Mouse (Mus musculus) midbrain, embryonic 12.5 days (tissue): Measurements from ENCODE around the gene Castor1. TPM values are rescaled to one million over a fixed set of nuclear protein-coding genes. Genes with fewer than 3 reads are reported as not detected.
"Not testable (repeated sequence)": the region's sequence is repeated elsewhere in the genome, so short reads cannot be mapped to it uniquely, and the experiment has no call there.

Experiments
- ATAC-seq: fragments of 200-750 bp; cut with Nextera tagmentation; 2 replicates; pipeline ENCODE4 v1.8.0; 2017; ENCODE audit warnings: low read depth, moderate TSS enrichment, moderate library complexity; ENCODE audit not compliant: low FRiP score
- H3K27ac ChIP-seq: fragments of 300-500 bp; sonication (generic); replicated peaks from 2 replicates; pipeline ENCODE4 v1.5.1; 2016; ENCODE audit warnings: mild to moderate bottlenecking
- H3K27me3 ChIP-seq: fragments of 300-500 bp; sonication (generic); 2 replicates; pipeline ENCODE4 v1.6.1; 2016; ENCODE audit warnings: mild to moderate bottlenecking
- H3K36me3 ChIP-seq: fragments of 300-500 bp; sonication (generic); 2 replicates; pipeline ENCODE4 v1.6.1; 2016
- H3K4me1 ChIP-seq: fragments of 300-500 bp; sonication (generic); 2 replicates; pipeline ENCODE4 v1.6.1; 2016
- H3K4me2 ChIP-seq: fragments of 300-500 bp; sonication (generic); replicated peaks from 2 replicates; pipeline ENCODE4 v1.6.1; 2016; ENCODE audit warnings: mild to moderate bottlenecking, moderate library complexity
- H3K4me3 ChIP-seq: fragments of 300-500 bp; sonication (generic); 2 replicates; pipeline ENCODE4 v1.5.1; 2016; ENCODE audit warnings: mild to moderate bottlenecking
- H3K9ac ChIP-seq: fragments of 300-500 bp; sonication (generic); replicated peaks from 2 replicates; pipeline ENCODE4 v1.6.1; 2016; ENCODE audit warnings: mild to moderate bottlenecking, moderate library complexity
- H3K9me3 ChIP-seq: fragments of 300-500 bp; sonication (generic); 2 replicates; pipeline ENCODE4 v1.6.1; 2016; ENCODE audit warnings: mild to moderate bottlenecking
- WGBS: fragments of 180-500 bp; shearing (Covaris S2); methylation state at CpG from one replicate; pipeline ENCODE4 v1.1.7; 2016; 5-methylcytosine and 5-hydroxymethylcytosine counted together
- polyA plus RNA-seq: library from polyadenylated mRNA; unstranded; fragments of >200 nt; fragmentation: Nextera tagmentation; extraction: Ambion mirVana; gene quantifications from 2 replicates; pipeline ENCODE4 v1.2.1, GENCODE M21; 2016

Gene Castor1
- 2.1 and 2.9 TPM in 2 replicates for polyA plus RNA-seq

DNA sequence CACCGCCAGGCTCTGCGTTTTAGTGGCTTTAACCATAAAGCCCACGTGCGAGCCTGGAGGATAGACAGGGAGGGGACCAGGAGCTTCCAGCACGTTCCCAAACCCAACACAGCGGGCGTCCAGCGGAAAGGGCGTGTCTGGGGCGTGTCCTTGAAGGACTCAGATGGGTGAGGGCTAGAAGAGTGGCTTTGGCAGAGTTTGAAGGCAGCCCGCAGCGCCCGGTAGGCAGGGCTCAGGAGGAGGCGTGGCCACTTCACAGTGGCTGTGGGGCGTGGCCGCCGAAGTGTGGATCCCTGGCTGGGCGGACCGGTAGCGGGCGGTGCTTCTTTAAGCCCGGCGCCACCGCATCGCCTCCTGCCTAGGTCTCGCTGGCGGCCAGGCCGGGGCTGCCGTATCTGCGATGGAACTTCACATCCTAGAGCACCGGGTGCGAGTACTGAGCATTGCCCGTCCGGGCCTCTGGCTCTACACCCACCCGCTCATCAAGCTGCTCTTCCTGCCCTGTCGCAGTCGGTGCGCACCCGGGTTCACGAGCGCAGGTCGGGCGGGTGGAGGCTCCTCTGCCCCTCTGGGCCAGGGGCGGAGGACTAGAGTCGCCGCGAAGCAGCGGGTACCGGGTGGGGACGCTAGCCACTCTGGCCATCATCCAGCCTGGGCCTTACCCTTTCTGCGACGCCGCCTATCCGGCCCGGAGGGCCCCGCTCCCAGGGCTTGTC is at the start of gene Castor1:
Gene Castor1 (plus strand): TSS at position 312 of the 716 bp plus-strand sequence.
- no peak within 1 kb of the TSS for H3K27ac ChIP-seq
- H3K4me3 ChIP-seq = peak within 1 kb of the TSS; percentile 47
- no peaks in the 10 kb centered on the region for H3K9me3 ChIP-seq
- whole genome bisulfite sequencing = 2% methylated on average over 49 of the region's 56 CpGs
- H3K9ac ChIP-seq = peak within 1 kb of the TSS; percentile 49
- ATAC-seq = peak; percentile 88
- H3K36me3 ChIP-seq = peaks cover 21% of the 10 kb centered on the region
- H3K4me1 ChIP-seq = peaks cover 11% of the 10 kb centered on the region
- peaks cover 31% of the 10 kb centered on the region for H3K27me3 ChIP-seq
- peak within 1 kb of the TSS; percentile 81 for H3K4me2 ChIP-seq

DNA sequence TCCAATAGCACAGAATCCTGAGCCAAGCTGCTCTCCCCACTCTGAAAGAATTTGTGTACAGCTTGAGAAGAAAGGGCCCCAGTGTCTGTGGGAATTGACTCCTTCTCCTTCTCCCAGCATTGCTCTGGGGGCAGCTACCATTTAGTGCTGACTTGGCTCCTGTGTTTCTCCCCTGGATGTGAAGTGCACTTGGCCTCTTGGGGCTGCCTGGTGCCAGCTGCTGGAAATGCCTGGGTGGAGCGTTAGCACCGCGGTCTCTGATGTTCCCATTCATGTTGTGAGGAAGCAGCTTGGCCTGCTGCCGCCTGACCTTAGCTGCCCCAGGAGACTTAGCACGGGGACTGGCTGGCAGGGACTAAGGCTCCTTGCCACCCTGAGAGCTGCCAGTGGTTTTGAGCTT is 43.4 kb upstream of the Castor1 start:
- Histone ChIP-seq H3K27ac (no peak overlapping the region), H3K4me3 (no peak overlapping the region), H3K27me3 (no peaks in the 10 kb centered on the region), H3K9me3 (no peaks in the 10 kb centered on the region), H3K9ac (no peak overlapping the region), H3K4me1 (no peaks in the 10 kb centered on the region), H3K36me3 (peaks cover 99% of the 10 kb centered on the region), H3K4me2 (no peak overlapping the region)
- ATAC-seq = no peak
- 88% methylated on average over 5 of the region's 5 CpGs for WGBS

DNA sequence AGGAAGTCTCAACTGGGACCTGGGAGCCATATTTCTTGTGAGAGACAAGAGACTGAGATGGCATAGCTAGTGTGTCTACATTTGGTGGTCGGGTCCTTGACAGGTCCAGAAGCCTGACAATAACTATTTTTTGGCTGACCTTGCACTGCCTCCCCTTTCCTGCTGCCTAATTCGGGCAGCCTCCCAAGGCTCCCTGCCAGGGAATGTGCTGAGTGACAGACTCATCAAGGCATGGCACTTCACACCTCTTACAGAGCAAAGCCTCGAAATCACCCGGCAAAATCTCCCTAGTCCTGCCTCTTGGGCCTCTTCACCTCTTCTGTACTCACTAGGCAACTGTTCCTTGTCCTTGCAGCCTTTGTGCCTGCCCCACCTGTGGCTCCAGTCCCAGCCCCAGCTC is 40.3 kb upstream of the Castor1 start:
- 87% methylated on average over 4 of the region's 4 CpGs for WGBS
- Histone ChIP-seq H3K36me3 (peaks cover 98% of the 10 kb centered on the region), H3K27me3 (no peaks in the 10 kb centered on the region), H3K4me3 (no peak overlapping the region), H3K27ac (no peak overlapping the region), H3K4me1 (no peaks in the 10 kb centered on the region), H3K9me3 (no peaks in the 10 kb centered on the region), H3K4me2 (no peak overlapping the region), H3K9ac (no peak overlapping the region)
- ATAC-seq = no peak

DNA sequence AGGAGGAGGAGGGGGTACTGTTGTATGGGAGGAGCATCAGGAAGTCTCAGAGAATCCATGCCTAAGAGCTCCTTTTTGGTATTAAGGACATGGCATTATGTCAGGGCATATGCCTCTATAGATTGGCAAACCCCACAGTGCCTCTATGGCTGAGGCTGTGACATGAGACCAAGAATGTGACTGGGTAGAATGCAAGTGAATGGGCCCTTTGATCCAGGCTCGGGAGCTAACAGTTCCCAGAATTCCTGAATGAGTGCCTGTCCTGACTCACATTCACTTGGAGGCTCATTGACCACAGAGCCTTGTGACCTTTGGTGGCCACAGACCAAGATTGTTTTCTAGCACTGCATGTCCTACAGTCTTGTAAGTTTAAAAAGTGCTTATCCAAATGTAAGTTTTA is 36.0 kb upstream of the Castor1 start:
- peaks cover 61% of the 10 kb centered on the region for H3K36me3 ChIP-seq
- WGBS = 8% methylated on average over 1 of the region's 1 CpGs
- no peaks in the 10 kb centered on the region for H3K9me3 ChIP-seq
- no peaks in the 10 kb centered on the region for H3K27me3 ChIP-seq
- no peak overlapping the region for H3K4me3 ChIP-seq
- H3K9ac ChIP-seq = no peak overlapping the region
- no peak for ATAC-seq
- no peak overlapping the region for H3K4me2 ChIP-seq
- H3K4me1 ChIP-seq = peaks cover 4% of the 10 kb centered on the region
- H3K27ac ChIP-seq = no peak overlapping the region

DNA sequence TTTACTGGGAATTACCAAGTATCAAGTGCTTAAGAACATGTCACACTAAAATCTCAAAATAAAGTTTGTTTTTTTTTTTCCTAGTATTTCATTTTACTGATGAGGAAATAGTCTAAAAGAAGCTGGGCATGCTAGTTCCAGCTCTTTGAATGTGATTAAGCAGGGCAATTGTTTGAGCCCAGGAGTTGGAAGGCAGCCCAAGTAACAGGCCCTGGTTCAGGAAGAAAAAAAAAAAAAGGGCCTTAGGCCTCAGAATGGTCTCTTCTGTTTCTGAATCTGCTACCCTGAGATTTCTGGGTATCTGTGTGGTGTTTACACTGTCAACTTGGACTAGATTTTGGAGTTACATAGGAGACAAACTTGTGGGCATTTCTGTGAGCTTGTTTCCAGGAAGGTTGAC is 34.5 kb upstream of the Castor1 start:
- no peak overlapping the region for H3K4me2 ChIP-seq
- no peak overlapping the region for H3K9ac ChIP-seq
- no peak for ATAC-seq
- peaks cover 46% of the 10 kb centered on the region for H3K36me3 ChIP-seq
- no peak overlapping the region for H3K4me3 ChIP-seq
- H3K4me1 ChIP-seq = peaks cover 18% of the 10 kb centered on the region
- H3K9me3 ChIP-seq = no peaks in the 10 kb centered on the region
- H3K27ac ChIP-seq = no peak overlapping the region
- no peaks in the 10 kb centered on the region for H3K27me3 ChIP-seq

DNA sequence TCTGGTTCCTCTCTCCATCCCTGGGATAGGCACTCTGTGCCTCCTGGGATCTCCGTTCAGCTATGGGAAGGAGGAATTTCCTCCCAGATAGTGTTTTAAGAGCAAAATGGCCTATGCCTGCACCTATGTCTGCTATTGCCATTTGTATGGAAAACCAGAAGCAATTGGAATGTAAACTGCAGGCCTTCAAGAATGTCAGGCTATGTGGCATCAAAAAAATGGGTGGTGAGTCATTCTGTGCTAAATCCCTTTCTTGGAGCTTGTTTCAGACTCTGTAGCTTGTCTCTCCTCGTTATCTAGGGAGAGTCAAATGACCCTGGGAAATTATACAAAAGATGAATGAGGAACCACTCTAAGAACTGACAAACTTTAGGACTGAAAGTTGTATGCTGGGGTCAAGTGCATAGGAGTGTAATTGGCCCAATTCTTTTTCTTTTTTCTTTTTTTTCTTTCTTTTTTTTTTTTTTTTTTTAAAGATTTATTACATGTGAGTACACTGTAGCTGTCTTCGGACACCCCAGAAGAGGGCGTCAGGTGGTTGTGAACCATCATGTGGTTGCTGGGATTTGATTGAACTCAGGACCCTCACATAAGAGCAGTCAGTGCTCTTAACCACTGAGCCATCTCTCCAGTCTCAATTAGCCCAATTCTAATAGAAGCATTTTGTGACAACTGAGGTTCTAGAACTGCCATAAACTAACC is 33.6 kb upstream of the Castor1 start:
- Histone ChIP-seq H3K4me1 (peaks cover 19% of the 10 kb centered on the region), H3K36me3 (peaks cover 37% of the 10 kb centered on the region), H3K4me3 (no peak overlapping the region), H3K27me3 (no peaks in the 10 kb centered on the region), H3K27ac (no peak overlapping the region), H3K9ac (no peak overlapping the region), H3K9me3 (no peaks in the 10 kb centered on the region), H3K4me2 (no peak overlapping the region)
- no peak for ATAC-seq
- 85% methylated on average over 4 of the region's 4 CpGs for WGBS

DNA sequence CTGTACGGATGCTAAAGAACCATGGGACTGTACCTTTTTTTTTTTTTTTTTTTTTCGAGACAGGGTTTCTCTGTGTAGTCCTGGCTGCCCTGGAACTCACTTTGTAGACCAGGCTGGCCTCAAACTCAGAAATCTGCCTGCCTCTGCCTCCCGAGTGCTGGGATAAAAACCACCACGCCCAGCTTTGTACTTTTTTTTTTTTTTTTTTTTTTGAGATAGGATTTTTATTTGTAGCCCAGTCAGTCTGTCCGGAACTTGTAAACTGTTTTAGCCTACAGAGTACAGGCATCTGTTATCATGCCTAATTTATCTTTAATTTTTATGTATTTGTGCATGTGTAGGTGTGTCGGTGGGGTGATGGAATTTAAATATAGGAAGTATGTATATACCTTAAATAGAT is 32.5 kb upstream of the Castor1 start:
- not testable (repeated sequence) for H3K4me3 ChIP-seq, H3K9ac ChIP-seq, H3K27ac ChIP-seq, H3K4me2 ChIP-seq, H3K27me3 ChIP-seq, H3K9me3 ChIP-seq, ATAC-seq
- peaks cover 19% of the 10 kb centered on the region for H3K4me1 ChIP-seq
- 93% methylated on average over 6 of the region's 6 CpGs for WGBS
- peaks cover 26% of the 10 kb centered on the region for H3K36me3 ChIP-seq

DNA sequence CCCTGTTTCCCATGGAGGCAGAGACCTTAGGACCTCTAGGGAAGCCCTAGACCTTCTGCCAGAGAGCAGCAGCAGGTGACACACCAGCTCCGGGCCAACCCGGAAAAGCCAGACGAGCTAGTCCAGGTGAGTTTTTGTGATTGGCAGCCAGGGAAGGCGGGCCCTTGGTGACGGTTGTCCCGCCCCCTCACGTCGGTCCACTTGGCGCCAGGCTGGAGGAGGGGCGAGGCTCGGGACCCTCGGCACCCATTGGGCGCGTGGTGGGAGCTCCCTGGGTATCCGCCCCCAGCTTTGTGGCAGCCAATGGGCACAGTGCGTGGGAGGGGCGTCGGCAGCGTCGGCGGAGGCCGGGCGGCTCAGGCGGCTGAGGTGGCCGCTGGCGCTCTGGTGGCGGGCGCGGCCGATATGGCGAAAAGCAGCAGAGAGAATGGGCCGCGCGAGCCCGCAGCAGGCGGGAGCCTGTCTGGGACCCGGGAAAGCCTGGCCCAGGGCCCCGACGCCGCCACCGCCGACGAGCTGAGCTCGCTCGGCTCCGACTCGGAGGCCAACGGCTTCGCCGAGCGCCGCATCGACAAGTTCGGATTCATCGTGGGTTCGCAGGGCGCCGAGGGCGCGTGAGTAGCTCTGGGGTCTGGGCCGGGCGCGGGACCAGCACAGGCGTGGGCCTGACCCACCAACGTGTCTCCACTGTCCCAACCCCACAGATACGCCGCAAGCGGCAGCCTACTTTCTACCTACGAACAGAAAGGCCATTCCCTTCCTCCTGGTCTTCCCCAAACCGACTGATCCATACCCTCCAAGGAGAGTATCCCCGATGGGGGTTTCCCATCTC is 31.3 kb upstream of the Castor1 start, which contains the start of gene Tbc1d10a:
Gene Tbc1d10a (plus strand): TSS at position 304 of the 832 bp plus-strand sequence.
- peak; percentile 100 for ATAC-seq
- WGBS = under 1% methylated on average over 51 of the region's 71 CpGs
- Histone ChIP-seq H3K9me3 (no peaks in the 10 kb centered on the region), H3K27ac (no peak within 1 kb of the TSS), H3K4me3 (peak within 1 kb of the TSS; percentile 72), H3K4me1 (peaks cover 19% of the 10 kb centered on the region), H3K4me2 (peak within 1 kb of the TSS; percentile 91), H3K27me3 (no peaks in the 10 kb centered on the region), H3K9ac (peak within 1 kb of the TSS; percentile 77), H3K36me3 (peaks cover 14% of the 10 kb centered on the region)

DNA sequence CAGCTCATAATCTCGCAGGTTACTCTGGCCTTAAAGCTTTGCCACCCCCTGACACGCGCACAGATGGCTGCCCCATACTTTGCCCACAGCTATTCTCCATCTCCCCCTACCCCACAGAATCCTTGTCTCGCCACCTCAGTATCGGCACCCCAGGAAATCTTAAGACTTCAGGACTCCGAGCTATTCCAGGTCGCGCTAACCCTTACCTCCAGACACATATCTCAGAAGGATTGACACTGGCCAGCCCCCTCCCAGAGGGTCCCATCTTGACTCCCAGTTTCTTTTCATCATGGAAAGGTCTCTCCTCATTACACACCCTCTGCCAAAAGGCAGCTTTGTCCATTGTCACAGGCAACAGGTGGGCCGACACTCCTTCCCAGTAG is 30.7 kb upstream of the Castor1 start:
- Histone ChIP-seq H3K27me3 (no peaks in the 10 kb centered on the region), H3K36me3 (peaks cover 9% of the 10 kb centered on the region), H3K27ac (no peak overlapping the region), H3K9me3 (no peaks in the 10 kb centered on the region), H3K9ac (peak overlapping the region; percentile 77), H3K4me2 (peak overlapping the region; percentile 91), H3K4me1 (peaks cover 19% of the 10 kb centered on the region), H3K4me3 (peak overlapping the region; percentile 72)
- peak; percentile 2 for ATAC-seq
- WGBS = 19% methylated on average over 9 of the region's 9 CpGs

DNA sequence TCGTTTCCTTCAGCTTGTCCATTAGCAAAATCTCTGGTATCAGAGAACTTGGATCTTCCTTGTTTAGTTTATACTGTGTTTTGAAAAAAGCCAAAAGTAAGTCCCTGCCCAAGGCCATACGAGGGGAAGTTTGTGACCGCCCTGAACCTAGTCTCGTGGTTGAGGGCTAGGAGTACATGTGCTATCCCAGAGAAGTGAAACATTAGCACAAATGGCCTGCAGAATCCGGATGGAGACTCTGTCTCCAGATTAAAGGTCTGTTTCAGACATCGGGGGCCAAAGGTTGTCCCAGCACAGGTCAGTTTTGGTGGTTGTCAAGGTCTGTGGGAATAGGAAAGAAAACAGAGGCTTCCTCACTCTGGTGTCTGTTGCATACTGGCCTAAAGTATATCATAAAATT is 28.8 kb upstream of the Castor1 start:
- H3K4me2 ChIP-seq = no peak overlapping the region
- H3K9ac ChIP-seq = no peak overlapping the region
- H3K9me3 ChIP-seq = no peaks in the 10 kb centered on the region
- H3K4me3 ChIP-seq = no peak overlapping the region
- H3K27ac ChIP-seq = no peak overlapping the region
- peaks cover 19% of the 10 kb centered on the region for H3K4me1 ChIP-seq
- no peaks in the 10 kb centered on the region for H3K27me3 ChIP-seq
- no peak for ATAC-seq
- H3K36me3 ChIP-seq = no peaks in the 10 kb centered on the region
- WGBS = 92% methylated on average over 6 of the region's 6 CpGs

DNA sequence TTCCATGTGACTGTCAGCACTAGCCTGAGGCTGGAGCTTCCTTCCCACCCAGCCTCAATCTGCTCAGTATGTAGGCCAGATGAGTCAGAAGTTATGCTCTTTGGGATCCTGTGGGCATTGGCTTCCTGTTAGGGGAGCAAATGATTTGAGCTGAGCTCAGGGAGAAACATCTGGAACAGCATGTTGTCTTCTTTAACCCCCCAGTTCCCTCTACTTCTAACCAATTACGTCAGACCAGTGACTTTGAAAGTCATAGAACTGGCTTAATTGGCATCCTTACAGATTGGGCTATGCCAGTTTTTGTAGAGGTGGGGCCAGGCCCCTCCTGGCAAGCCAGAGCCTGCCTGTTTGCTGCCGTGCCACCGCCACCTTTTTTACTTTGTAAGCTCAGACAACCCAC is 27.3 kb upstream of the Castor1 start:
- H3K9ac ChIP-seq = no peak overlapping the region
- H3K4me1 ChIP-seq = peaks cover 19% of the 10 kb centered on the region
- ATAC-seq = no peak
- H3K36me3 ChIP-seq = no peaks in the 10 kb centered on the region
- H3K4me2 ChIP-seq = no peak overlapping the region
- 91% methylated on average over 3 of the region's 3 CpGs for WGBS
- no peak overlapping the region for H3K4me3 ChIP-seq
- no peak overlapping the region for H3K27ac ChIP-seq
- H3K9me3 ChIP-seq = no peaks in the 10 kb centered on the region
- no peaks in the 10 kb centered on the region for H3K27me3 ChIP-seq

DNA sequence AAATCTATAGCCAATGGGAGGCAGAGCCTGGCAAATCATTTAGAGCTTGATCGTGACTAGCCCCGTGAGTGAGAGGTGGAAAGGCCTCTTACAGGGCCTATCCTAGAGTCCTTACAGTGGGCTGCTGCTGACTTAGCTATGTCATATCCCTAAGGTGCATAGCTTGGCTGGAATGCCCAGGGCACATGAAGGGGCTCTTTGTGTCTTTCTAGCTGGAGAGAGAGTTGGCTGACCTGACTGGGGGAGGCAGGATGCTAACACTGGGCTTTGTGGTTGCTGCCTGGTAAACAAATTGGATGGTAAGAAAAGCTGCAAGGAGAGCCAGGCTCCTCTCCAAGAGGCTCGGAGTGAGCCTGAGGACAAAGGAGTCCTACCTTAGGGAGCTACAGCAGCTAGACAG is 25.3 kb upstream of the Castor1 start:
- Histone ChIP-seq H3K9ac (no peak overlapping the region), H3K27me3 (no peaks in the 10 kb centered on the region), H3K4me2 (no peak overlapping the region), H3K9me3 (no peaks in the 10 kb centered on the region), H3K27ac (no peak overlapping the region), H3K4me1 (peaks cover 8% of the 10 kb centered on the region; the same call in 1 of the 2 replicates), H3K36me3 (no peaks in the 10 kb centered on the region), H3K4me3 (no peak overlapping the region)
- ATAC-seq = no peak
- 87% methylated on average over 3 of the region's 3 CpGs for WGBS
